Mouse (Mus musculus): ENCODE data around the gene Ppp1r14c.

- TF ChIP-seq CTCF (IDR thresholded peaks at IDR 0.05; ENCODE audit: control insufficient read depth, insufficient read depth, insufficient read length) (no peak), USF1 (IDR thresholded peaks at IDR 0.05; ENCODE audit: low read depth) (no peak)
Observed at GRCm38 (mm10) chr10:3394671-3395288, 28.9 kb downstream of the Ppp1r14c start.

Data from C2C12 (cell line).